Mouse (Mus musculus) cerebellum, adult 2 months (tissue): ENCODE results near the gene Thsd4.

Experiments
- CTCF ChIP-seq: fragments of 200-500 bp; IDR thresholded peaks from 2 replicates; pipeline ENCODE4 v1.5.1; 2011; ENCODE audit warnings: low read depth, mild to moderate bottlenecking, control low read depth, low read length, moderate library complexity, borderline replicate concordance; ENCODE audit not compliant: insufficient read depth
- POLR2A ChIP-seq: fragments of 200-500 bp; IDR thresholded peaks from 2 replicates; pipeline ENCODE4 v1.6.1; 2011; ENCODE audit warnings: low read length, control low read depth, borderline replicate concordance; ENCODE audit not compliant: insufficient read depth

DNA sequence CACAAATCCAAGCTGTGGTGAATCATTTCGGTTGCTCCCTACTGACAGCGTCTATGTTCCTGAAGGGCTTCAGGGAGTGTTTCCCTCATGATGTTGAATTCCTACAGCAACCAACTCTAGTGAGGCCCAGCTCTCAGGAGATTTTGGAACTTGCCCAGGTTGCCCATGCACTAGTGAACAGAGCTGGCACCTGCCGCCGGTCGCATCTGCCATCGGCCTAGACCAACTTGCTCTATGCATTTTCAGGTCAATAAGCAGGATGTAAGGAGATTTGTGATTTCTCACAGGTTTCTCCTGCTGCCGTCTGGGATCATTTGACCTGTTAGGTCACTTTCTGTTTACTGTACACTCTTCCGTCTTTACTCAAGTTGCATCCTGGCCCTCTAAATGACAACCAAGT, 454.6 kb downstream of the Thsd4 start:
- TF ChIP-seq CTCF (no peak), POLR2A (no peak)
